In the genomic region with DNA sequence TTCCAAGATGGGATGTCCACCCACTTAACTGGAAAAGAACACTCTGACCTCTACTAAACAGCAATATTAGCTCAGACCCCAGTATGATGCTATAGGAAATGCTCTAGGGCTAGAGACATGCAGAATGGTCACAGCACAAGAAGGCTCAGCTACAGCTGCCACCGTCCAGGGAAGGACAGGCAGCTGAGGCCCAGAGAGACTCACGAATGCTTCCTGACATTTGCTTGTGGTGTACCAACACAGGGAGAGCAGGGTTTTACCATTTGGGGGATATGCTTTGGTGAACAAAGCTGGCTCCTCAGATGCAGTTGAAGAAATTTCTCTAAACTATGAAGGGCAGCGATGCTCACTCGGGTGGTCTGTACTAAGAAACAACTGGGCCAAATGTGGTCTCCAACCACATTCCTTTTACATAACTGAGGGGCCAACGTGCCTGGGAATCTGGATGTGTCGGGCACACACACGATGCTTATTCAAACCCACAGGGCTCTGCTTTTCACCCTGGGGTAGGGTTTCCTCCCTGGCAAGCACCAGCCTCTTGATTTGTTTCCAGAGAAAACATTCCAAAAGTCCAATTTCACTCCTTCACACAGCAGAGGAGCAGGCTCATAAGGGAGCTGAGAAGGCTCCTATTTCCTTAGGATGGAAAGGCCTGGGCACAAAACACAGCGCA, we compare ENCODE assay signal across 12 mouse cellular contexts.
DNase-seq lines count a peak whose midpoint lies in the region; ATAC-seq lines count a peak whose summit lies in the region.
"Had no signal": no experiment of that assay in that cellular context is flagged by ENCODE, and none has a peak within 500 bp of the region (broad histone marks: within the 10 kb centered on the region; RNA-seq: fewer than 3 reads in every experiment).

No protein-coding gene starts in this region.

- H3K9ac ChIP-seq in embryonic facial prominence, embryonic 12.5 days: no peak overlapping the region
- H3K9ac ChIP-seq in kidney, embryonic 15.5 days: no peak overlapping the region
- H3K9ac ChIP-seq in limb, embryonic 13.5 days: no peak overlapping the region
- no peak overlapping the region for H3K9ac ChIP-seq in liver, embryonic 12.5 days

- H3K4me2 ChIP-seq in embryonic facial prominence, embryonic 12.5 days (replicated peaks): no peak overlapping the region
- no peak overlapping the region for H3K4me2 ChIP-seq in kidney, embryonic 15.5 days
- H3K4me2 ChIP-seq in limb, embryonic 13.5 days (replicated peaks): no peak overlapping the region
- H3K4me2 ChIP-seq in liver, embryonic 12.5 days: no peak overlapping the region

- H3K27me3 ChIP-seq in embryonic facial prominence, embryonic 12.5 days: no peaks in the 10 kb centered on the region
- no peaks in the 10 kb centered on the region for H3K27me3 ChIP-seq in embryonic facial prominence, embryonic 10.5 days (replicated peaks; ENCODE audit: low read depth, poor library complexity, severe bottlenecking)
- H3K27me3 ChIP-seq in kidney, embryonic 15.5 days: no peaks in the 10 kb centered on the region
- H3K27me3 ChIP-seq in limb, embryonic 13.5 days: no peaks in the 10 kb centered on the region
- H3K27me3 ChIP-seq in liver, embryonic 12.5 days (replicated peaks): no peaks in the 10 kb centered on the region

- H3K4me1 ChIP-seq in embryonic facial prominence, embryonic 12.5 days: peaks cover 11% of the 10 kb centered on the region; the same call in 1 of the 2 replicates
- no peaks in the 10 kb centered on the region for H3K4me1 ChIP-seq in embryonic facial prominence, embryonic 10.5 days
- peaks cover 55% of the 10 kb centered on the region for H3K4me1 ChIP-seq in kidney, embryonic 15.5 days
- peaks cover 62% of the 10 kb centered on the region for H3K4me1 ChIP-seq in limb, embryonic 13.5 days
- H3K4me1 ChIP-seq in liver, embryonic 12.5 days: no peaks in the 10 kb centered on the region

- ATAC-seq in embryonic facial prominence, embryonic 12.5 days (ENCODE audit: insufficient number of reproducible peaks, insufficient read depth, low FRiP score, low TSS enrichment): peak; percentile 45; the same call in 1 of the 2 replicates
- 0 out of 2 replicates have a peak, but pooled peaks have one; percentile 10 for ATAC-seq in kidney, embryonic 15.5 days (replicated peaks; ENCODE audit: low FRiP score)
- ATAC-seq in limb, embryonic 13.5 days (ENCODE audit: low FRiP score, low read depth): no peak; the same call in 1 of the 2 replicates
- ATAC-seq in liver, embryonic 12.5 days: no peak
- ATAC-seq: inflammation-experienced regulatory T-cells, adult 6 months had no signal

- 56% methylated on average over 8 of the region's 8 CpGs for WGBS in embryonic facial prominence, embryonic 12.5 days
- 80% methylated on average over 8 of the region's 8 CpGs for WGBS in embryonic facial prominence, embryonic 10.5 days
- 40% methylated on average over 8 of the region's 8 CpGs for WGBS in kidney, embryonic 15.5 days
- 63% methylated on average over 8 of the region's 8 CpGs for WGBS in limb, embryonic 13.5 days
- 71% methylated on average over 8 of the region's 8 CpGs for WGBS in liver, embryonic 12.5 days (ENCODE audit: insufficient replicate concordance)

- no peak overlapping the region for H3K4me3 ChIP-seq in embryonic facial prominence, embryonic 12.5 days
- no peak overlapping the region for H3K4me3 ChIP-seq in embryonic facial prominence, embryonic 10.5 days
- no peak overlapping the region for H3K4me3 ChIP-seq in kidney, embryonic 15.5 days (replicated peaks)
- H3K4me3 ChIP-seq in limb, embryonic 13.5 days: no peak overlapping the region
- H3K4me3 ChIP-seq in liver, embryonic 12.5 days: no peak overlapping the region

- no peaks in the 10 kb centered on the region for H3K9me3 ChIP-seq in embryonic facial prominence, embryonic 12.5 days
- H3K9me3 ChIP-seq in embryonic facial prominence, embryonic 10.5 days: no peaks in the 10 kb centered on the region
- no peaks in the 10 kb centered on the region for H3K9me3 ChIP-seq in kidney, embryonic 15.5 days (replicated peaks)
- H3K9me3 ChIP-seq in limb, embryonic 13.5 days: no peaks in the 10 kb centered on the region
- no peaks in the 10 kb centered on the region for H3K9me3 ChIP-seq in liver, embryonic 12.5 days (replicated peaks)

- H3K36me3 ChIP-seq in embryonic facial prominence, embryonic 12.5 days: peaks cover 38% of the 10 kb centered on the region
- H3K36me3 ChIP-seq in embryonic facial prominence, embryonic 10.5 days (replicated peaks): peaks cover 67% of the 10 kb centered on the region
- H3K36me3 ChIP-seq in kidney, embryonic 15.5 days: peaks cover 46% of the 10 kb centered on the region
- H3K36me3 ChIP-seq in limb, embryonic 13.5 days: peaks cover 73% of the 10 kb centered on the region
- no peaks in the 10 kb centered on the region for H3K36me3 ChIP-seq in liver, embryonic 12.5 days

- DNase-seq in embryonic facial prominence, embryonic 10.5 days (ENCODE audit: low spot score): no peak
- DNase-seq in kidney, adult 8-10 months: no peak
- DNase-seq in adipocyte (ENCODE audit: low spot score): peak; percentile 65
- DNase-seq in cerebellum, adult 11 months: no peak
- DNase-seq: cerebellum, postnatal 10 days; heart, postnatal 10 days; thymus, adult 18-20 months had no signal

- peak overlapping the region; percentile 65 for H3K27ac ChIP-seq in embryonic facial prominence, embryonic 12.5 days
- no peak overlapping the region for H3K27ac ChIP-seq in embryonic facial prominence, embryonic 10.5 days (replicated peaks)
- H3K27ac ChIP-seq in kidney, embryonic 15.5 days: peak overlapping the region; percentile 82
- H3K27ac ChIP-seq in limb, embryonic 13.5 days: peak overlapping the region; percentile 71
- no peak overlapping the region for H3K27ac ChIP-seq in liver, embryonic 12.5 days

Comparison
In these comparisons a context has a peak if more than half of its experiments do, and no peak if none do; other contexts are left out.
1. H3K27ac ChIP-seq: peak in embryonic facial prominence, embryonic 12.5 days (single experiment), kidney, embryonic 15.5 days (single experiment) and limb, embryonic 13.5 days (single experiment); none in embryonic facial prominence, embryonic 10.5 days (single experiment) and liver, embryonic 12.5 days (single experiment).
2. ATAC-seq: peak in embryonic facial prominence, embryonic 12.5 days (single experiment) and kidney, embryonic 15.5 days (single experiment); none in limb, embryonic 13.5 days (single experiment) and liver, embryonic 12.5 days (single experiment).